Mouse (Mus musculus): Measurements from ENCODE around the gene Tpst1.

- TF ChIP-seq CTCF (IDR thresholded peaks at IDR 0.05; ENCODE audit: control insufficient read depth, insufficient read depth, low read length) (peak; percentile 8; the same call in 1 of the 2 replicates), POLR2A (IDR thresholded peaks at IDR 0.05; ENCODE audit: borderline replicate concordance, control insufficient read depth, low read depth, low read length) (no peak)
Measured at GRCm38 (mm10) chr5:130080051-130080681, 7.0 kb downstream of the Tpst1 start.
